Comparison of ENCODE assay signal across 19 mouse cellular contexts in the genomic region with DNA sequence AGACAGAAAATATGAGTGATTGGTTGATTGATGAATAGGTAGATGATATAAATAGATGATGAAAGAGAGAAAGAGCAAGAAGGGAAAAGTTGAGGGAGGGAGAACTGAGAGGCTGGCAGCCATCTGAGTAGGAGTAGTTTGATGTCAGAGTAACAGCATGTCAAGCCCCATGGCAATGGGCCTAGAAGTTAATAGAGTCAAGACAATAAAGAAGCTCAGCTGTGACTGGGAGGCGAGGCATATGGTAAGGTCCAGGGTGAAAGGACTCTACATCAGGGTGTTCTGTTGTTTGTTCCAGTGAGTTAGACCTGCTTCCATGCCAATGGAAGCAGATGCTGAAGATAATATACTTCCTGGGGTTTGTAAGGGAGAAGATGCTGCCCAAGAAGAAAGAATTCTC.
"Had no signal": no experiment of that assay in that cellular context is flagged by ENCODE, and none has a peak within 500 bp of the region (broad histone marks: within the 10 kb centered on the region; RNA-seq: fewer than 3 reads in every experiment).

No protein-coding gene starts in this region.

- ATAC-seq: lung, postnatal 0 days had no signal

- DNase-seq: lung, adult 18-20 months; lung, postnatal 14 days; lung, postnatal 4 days; midbrain, embryonic 14.5 days; retina, postnatal 1 day; right cerebral cortex, adult 18-20 months; right cerebral cortex, postnatal 25 days; right cerebral cortex, postnatal 4 days; spleen, adult 18-20 months; thymus, adult 18-20 months; thymus, postnatal 14 days; thymus, postnatal 36 days had no signal

- H3K4me1 ChIP-seq: lung, embryonic 15.5 days; midbrain, embryonic 10.5 days; midbrain, embryonic 12.5 days; neural tube, embryonic 13.5 days; neural tube, embryonic 15.5 days had no signal

- H3K4me3 ChIP-seq: lung, embryonic 15.5 days; midbrain, embryonic 10.5 days; midbrain, embryonic 12.5 days; myocyte; neural tube, embryonic 13.5 days; neural tube, embryonic 15.5 days had no signal

- H3K36me3 ChIP-seq: lung, embryonic 15.5 days; midbrain, embryonic 10.5 days; midbrain, embryonic 12.5 days; neural tube, embryonic 13.5 days; neural tube, embryonic 15.5 days had no signal

- H3K9ac ChIP-seq: lung, embryonic 15.5 days; midbrain, embryonic 12.5 days; neural tube, embryonic 13.5 days; neural tube, embryonic 15.5 days had no signal

- H3K27me3 ChIP-seq: lung, embryonic 15.5 days; midbrain, embryonic 12.5 days; neural tube, embryonic 13.5 days; neural tube, embryonic 15.5 days had no signal

- H3K27ac ChIP-seq: lung, embryonic 15.5 days; midbrain, embryonic 10.5 days; midbrain, embryonic 12.5 days; neural tube, embryonic 13.5 days; neural tube, embryonic 15.5 days had no signal

- H3K9me3 ChIP-seq: lung, embryonic 15.5 days; midbrain, embryonic 10.5 days; midbrain, embryonic 12.5 days; neural tube, embryonic 13.5 days; neural tube, embryonic 15.5 days had no signal

- H3K4me2 ChIP-seq: lung, embryonic 15.5 days; midbrain, embryonic 12.5 days; neural tube, embryonic 13.5 days; neural tube, embryonic 15.5 days had no signal
